Mouse (Mus musculus): ENCODE measurements around the gene Meis1.

DNA sequence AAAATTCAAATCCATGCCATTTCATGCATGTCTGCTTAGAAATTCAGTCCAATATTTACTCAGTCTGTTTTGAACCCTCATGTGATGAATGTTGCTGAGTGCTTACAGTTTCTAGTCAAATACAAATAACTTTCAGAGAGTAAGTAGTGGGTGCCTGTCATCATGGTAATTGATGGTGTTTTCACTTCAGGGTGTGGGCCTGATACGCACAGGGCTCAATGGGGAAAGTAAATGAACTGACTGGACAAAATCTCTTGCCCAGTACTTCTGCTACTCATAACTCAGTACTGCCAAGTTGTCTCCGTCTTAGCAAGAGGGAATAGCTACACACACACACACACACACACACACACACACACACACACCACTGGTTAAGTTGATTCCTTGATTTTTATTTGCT, 92.0 kb downstream of the Meis1 start:
- TF ChIP-seq POU5F1 (IDR thresholded peaks at IDR 0.05; ENCODE audit: borderline replicate concordance, low read length): no peak
- TF ChIP-seq CTCF (conservative IDR thresholded peaks at IDR 0.05; ENCODE audit: low read length): no peak

Measured in E14TG2a.4 (cell line).